8 mouse cellular contexts compared by ENCODE assay signal in the genomic region with DNA sequence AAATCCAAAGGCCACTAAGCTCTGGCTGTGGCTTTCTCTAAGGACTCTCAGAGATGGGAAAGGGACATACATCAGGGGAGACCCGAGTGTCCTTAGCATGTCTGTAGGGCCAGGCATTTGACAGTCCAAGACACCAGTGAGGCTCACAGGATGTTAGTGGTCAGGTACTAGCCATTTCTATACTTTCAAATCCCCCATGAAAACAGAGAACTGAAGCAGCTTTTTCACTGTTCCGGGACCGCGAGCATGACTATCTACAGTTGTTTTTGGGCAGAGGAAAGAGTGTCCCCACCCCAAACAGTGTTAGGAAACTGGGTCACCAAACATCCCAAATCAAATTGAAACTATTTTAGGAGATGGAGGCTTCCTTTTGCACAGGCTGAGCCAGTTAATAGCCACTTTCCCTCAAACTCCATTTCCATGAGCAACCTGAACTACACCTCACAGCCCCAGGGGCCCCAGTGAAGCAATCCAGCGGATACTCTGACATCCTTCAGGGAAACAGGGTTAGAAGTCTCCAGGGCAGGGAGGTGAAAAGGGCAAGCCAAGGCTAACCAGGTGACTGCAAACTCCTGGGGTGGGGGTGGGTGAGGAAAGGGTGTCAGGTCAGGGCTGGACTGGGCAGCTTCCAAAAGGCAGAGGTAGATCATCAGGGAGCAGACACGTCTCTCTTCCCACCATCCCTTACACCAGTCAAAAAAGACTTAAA. TPM values are rescaled to one million over a fixed set of nuclear protein-coding genes. Genes with fewer than 3 reads are reported as not detected.
DNase-seq lines count a peak whose midpoint lies in the region; ATAC-seq and TF ChIP-seq lines count a peak whose summit lies in the region.

No protein-coding gene starts in this region.

- no peak for DNase-seq in lung, embryonic 14.5 days
- DNase-seq in lung, postnatal 36 days: no peak
- no peak for DNase-seq in limb, embryonic 10.5 days (ENCODE audit: low spot score)
- DNase-seq in cerebellum, postnatal 4 days (ENCODE audit: low spot score in 2 of 2): no peak
- DNase-seq in cerebellum, postnatal 14 days: no peak
- no peak for DNase-seq in right cerebral cortex, postnatal 14 days

- peaks cover 19% of the 10 kb centered on the region for H3K36me3 ChIP-seq in lung, embryonic 14.5 days (ENCODE audit: insufficient read depth)
- H3K36me3 ChIP-seq in limb, embryonic 10.5 days: peaks cover 43% of the 10 kb centered on the region
- peaks cover 9% of the 10 kb centered on the region for H3K36me3 ChIP-seq in small intestine, adult 2 months (ENCODE audit: control insufficient read depth, insufficient read depth, low read length)

- peak overlapping the region; percentile 80 for H3K4me3 ChIP-seq in lung, embryonic 14.5 days (ENCODE audit: low read depth, low read length)
- H3K4me3 ChIP-seq in embryonic fibroblast, embryonic 13.5 days (ENCODE audit: insufficient read depth, low read length): peak overlapping the region; percentile 91
- H3K4me3 ChIP-seq in limb, embryonic 10.5 days: peak overlapping the region; percentile 94
- peak overlapping the region; percentile 56 for H3K4me3 ChIP-seq in small intestine, adult 2 months (ENCODE audit: low read depth, low read length)

- peak overlapping the region; percentile 81 for H3K9ac ChIP-seq in lung, embryonic 14.5 days

- ATAC-seq in lung, embryonic 14.5 days (ENCODE audit: insufficient read depth): no peak

- H3K9me3 ChIP-seq in lung, embryonic 14.5 days (ENCODE audit: low read depth, low read length): no peaks in the 10 kb centered on the region
- no peaks in the 10 kb centered on the region for H3K9me3 ChIP-seq in limb, embryonic 10.5 days (replicated peaks)

- WGBS in lung, embryonic 14.5 days: 59% methylated on average over 6 of the region's 6 CpGs
- 62% methylated on average over 6 of the region's 6 CpGs for WGBS in limb, embryonic 10.5 days
- WGBS in small intestine, adult 2 months: 50% methylated on average over 6 of the region's 6 CpGs

- no peak for TF ChIP-seq CTCF in lung, embryonic 14.5 days (IDR thresholded peaks at IDR 0.05; ENCODE audit: low read depth)
- no peak for TF ChIP-seq CTCF in embryonic fibroblast, embryonic 13.5 days (IDR thresholded peaks at IDR 0.05; ENCODE audit: borderline replicate concordance, insufficient read depth, low read length)
- no peak for TF ChIP-seq CTCF in small intestine, adult 2 months (IDR thresholded peaks at IDR 0.05; ENCODE audit: extremely low read depth, insufficient read length, insufficient replicate concordance, low read depth, low read length)

- peaks cover 7% of the 10 kb centered on the region for H3K4me1 ChIP-seq in lung, embryonic 14.5 days (ENCODE audit: insufficient read depth)
- H3K4me1 ChIP-seq in embryonic fibroblast, embryonic 13.5 days (ENCODE audit: control insufficient read depth, insufficient read depth, low read length): no peaks in the 10 kb centered on the region
- peaks cover 20% of the 10 kb centered on the region for H3K4me1 ChIP-seq in limb, embryonic 10.5 days
- H3K4me1 ChIP-seq in small intestine, adult 2 months (ENCODE audit: control insufficient read depth, insufficient read depth, insufficient read length, low read length): peaks cover 5% of the 10 kb centered on the region

- no peaks in the 10 kb centered on the region for H3K27me3 ChIP-seq in lung, embryonic 14.5 days (ENCODE audit: insufficient read depth, low read length)
- H3K27me3 ChIP-seq in limb, embryonic 10.5 days (ENCODE audit: low read depth, poor library complexity, severe bottlenecking): no peaks in the 10 kb centered on the region
- H3K27me3 ChIP-seq in small intestine, adult 2 months (ENCODE audit: control insufficient read depth, insufficient read depth, low read length): no peaks in the 10 kb centered on the region

- no peak overlapping the region for H3K27ac ChIP-seq in lung, embryonic 14.5 days (ENCODE audit: low read depth)
- no peak overlapping the region for H3K27ac ChIP-seq in embryonic fibroblast, embryonic 13.5 days (ENCODE audit: insufficient read depth, low read length)
- H3K27ac ChIP-seq in limb, embryonic 10.5 days: peak overlapping the region; percentile 91
- peak overlapping the region; percentile 47 for H3K27ac ChIP-seq in small intestine, adult 2 months (ENCODE audit: insufficient read depth, low read depth, low read length)

- TF ChIP-seq POLR2A in embryonic fibroblast, embryonic 13.5 days (IDR thresholded peaks at IDR 0.05; ENCODE audit: low read depth, low read length): no peak
- no peak for TF ChIP-seq POLR2A in small intestine, adult 2 months (IDR thresholded peaks at IDR 0.05; ENCODE audit: low read depth, low read length)

- H3K4me2 ChIP-seq in lung, embryonic 14.5 days: peak overlapping the region; percentile 95

RNA-seq across cellular contexts. Expression of a gene that starts 1.3 kb away (rescaled TPM):
- 41.9 and 45.4 TPM in 2 replicates for polyA plus RNA-seq in lung, embryonic 14.5 days (2014; fragmentation: Nextera tagmentation; extraction: Ambion mirVana)
- polyA plus RNA-seq in embryonic fibroblast, embryonic 13.5 days (2011; ENCODE audit: insufficient read length, low read depth, missing spikeins): 18.6 and 19.8 TPM in 2 replicates
- 77.0 and 78.3 TPM in 2 replicates for polyA plus RNA-seq in limb, embryonic 10.5 days (2016; fragmentation: Nextera tagmentation; extraction: Ambion mirVana)
- 16.9 and 26.5 TPM in 2 replicates for polyA plus RNA-seq in small intestine, adult 2 months (2012; rRNA removed)

RNA-seq across cellular contexts. Expression of a gene that starts 14.4 kb away (rescaled TPM):
- 43.8 and 46.9 TPM in 2 replicates for polyA plus RNA-seq in lung, embryonic 14.5 days (2014; fragmentation: Nextera tagmentation; extraction: Ambion mirVana)
- 23.8 and 27.9 TPM in 2 replicates for polyA plus RNA-seq in embryonic fibroblast, embryonic 13.5 days (2011; ENCODE audit: insufficient read length, low read depth, missing spikeins)
- polyA plus RNA-seq in limb, embryonic 10.5 days (2016; fragmentation: Nextera tagmentation; extraction: Ambion mirVana): 91.6 and 91.9 TPM in 2 replicates
- polyA plus RNA-seq in small intestine, adult 2 months (2012; rRNA removed): 63.3 and 95.9 TPM in 2 replicates

RNA-seq across cellular contexts. Expression of a gene that starts 24.5 kb away (rescaled TPM):
- 72.4 and 81.1 TPM in 2 replicates for polyA plus RNA-seq in lung, embryonic 14.5 days (2014; fragmentation: Nextera tagmentation; extraction: Ambion mirVana)
- polyA plus RNA-seq in embryonic fibroblast, embryonic 13.5 days (2011; ENCODE audit: insufficient read length, low read depth, missing spikeins): 182 and 220 TPM in 2 replicates
- 92.0 and 94.3 TPM in 2 replicates for polyA plus RNA-seq in limb, embryonic 10.5 days (2016; fragmentation: Nextera tagmentation; extraction: Ambion mirVana)
- 56.0 and 78.3 TPM in 2 replicates for polyA plus RNA-seq in small intestine, adult 2 months (2012; rRNA removed)

RNA-seq across cellular contexts. Expression of a gene that starts 35.4 kb away (rescaled TPM):
- 36.4 and 36.5 TPM in 2 replicates for polyA plus RNA-seq in lung, embryonic 14.5 days (2014; fragmentation: Nextera tagmentation; extraction: Ambion mirVana)
- polyA plus RNA-seq in embryonic fibroblast, embryonic 13.5 days (2011; ENCODE audit: insufficient read length, low read depth, missing spikeins): not detected in 2 replicates
- polyA plus RNA-seq in limb, embryonic 10.5 days (2016; fragmentation: Nextera tagmentation; extraction: Ambion mirVana): 24.9 and 26.2 TPM in 2 replicates
- polyA plus RNA-seq in small intestine, adult 2 months (2012; rRNA removed): not detected in 2 replicates

Comparison
In these comparisons a context has a peak if more than half of its experiments do, and no peak if none do; other contexts are left out.
1. H3K27ac ChIP-seq: peak in limb, embryonic 10.5 days (single experiment) and small intestine, adult 2 months (single experiment); none in lung, embryonic 14.5 days (single experiment) and embryonic fibroblast, embryonic 13.5 days (single experiment).
2. Peak in every context shown above with its lines, with median percentiles within 50 percentile points of each other: H3K4me3 ChIP-seq.